Mouse (Mus musculus) lung, embryonic 16.5 days (tissue): ENCODE measurements around the gene Dhrs7. TPM values are rescaled to one million over a fixed set of nuclear protein-coding genes. Genes with fewer than 3 reads are reported as not detected.

Source experiments
- ATAC-seq: fragments of 200-750 bp; cut with Nextera tagmentation; 2 replicates; pipeline ENCODE4 v1.8.0; 2017; ENCODE audit warnings: low read depth, mild to moderate bottlenecking, moderate library complexity
- H3K27ac ChIP-seq: fragments of 300-500 bp; sonication (generic); 2 replicates; pipeline ENCODE4 v1.5.1; 2014; ENCODE audit warnings: mild to moderate bottlenecking, control low read depth, low read length
- H3K27me3 ChIP-seq: fragments of 300-500 bp; sonication (generic); 2 replicates; pipeline ENCODE4 v1.6.1; 2014; ENCODE audit warnings: low read depth, low read length, mixed read lengths; ENCODE audit not compliant: control insufficient read depth, insufficient read depth
- H3K36me3 ChIP-seq: fragments of 300-500 bp; sonication (generic); 2 replicates; pipeline ENCODE4 v1.6.1; 2014; ENCODE audit warnings: low read length; ENCODE audit not compliant: control insufficient read depth, insufficient read depth
- H3K4me1 ChIP-seq: fragments of 300-500 bp; sonication (generic); replicated peaks from 2 replicates; pipeline ENCODE4 v1.6.1; 2014; ENCODE audit warnings: low read length, mixed read lengths; ENCODE audit not compliant: control insufficient read depth, insufficient read depth
- H3K4me2 ChIP-seq: fragments of 300-500 bp; sonication (generic); 2 replicates; pipeline ENCODE4 v1.6.1; 2014; ENCODE audit warnings: low read depth, low read length, control low read depth
- H3K4me3 ChIP-seq: fragments of 300-500 bp; sonication (generic); 2 replicates; pipeline ENCODE4 v1.5.1; 2014; ENCODE audit warnings: mild to moderate bottlenecking, low read length, control low read depth
- H3K9ac ChIP-seq: fragments of 300-500 bp; sonication (generic); 2 replicates; pipeline ENCODE4 v1.6.1; 2014; ENCODE audit warnings: low read length, control low read depth
- H3K9me3 ChIP-seq: fragments of 300-500 bp; sonication (generic); 2 replicates; pipeline ENCODE4 v1.6.1; 2016; ENCODE audit warnings: low read length; ENCODE audit not compliant: control insufficient read depth
- WGBS: fragments of 180-500 bp; shearing (Covaris S2); extraction: QIAGEN DNeasy Blood & Tissue Kit; methylation state at CpG from one replicate; pipeline ENCODE4 v1.1.7; 2014; 5-methylcytosine and 5-hydroxymethylcytosine counted together
- polyA plus RNA-seq: library from polyadenylated mRNA; unstranded; fragments of >200 nt; fragmentation: Nextera tagmentation; extraction: Ambion mirVana; gene quantifications from 2 replicates; pipeline ENCODE4 v1.2.1, GENCODE M21; 2015

The Dhrs7 gene
- polyA plus RNA-seq, 1 experiment from 2014 or later: 83.8 TPM

DNA sequence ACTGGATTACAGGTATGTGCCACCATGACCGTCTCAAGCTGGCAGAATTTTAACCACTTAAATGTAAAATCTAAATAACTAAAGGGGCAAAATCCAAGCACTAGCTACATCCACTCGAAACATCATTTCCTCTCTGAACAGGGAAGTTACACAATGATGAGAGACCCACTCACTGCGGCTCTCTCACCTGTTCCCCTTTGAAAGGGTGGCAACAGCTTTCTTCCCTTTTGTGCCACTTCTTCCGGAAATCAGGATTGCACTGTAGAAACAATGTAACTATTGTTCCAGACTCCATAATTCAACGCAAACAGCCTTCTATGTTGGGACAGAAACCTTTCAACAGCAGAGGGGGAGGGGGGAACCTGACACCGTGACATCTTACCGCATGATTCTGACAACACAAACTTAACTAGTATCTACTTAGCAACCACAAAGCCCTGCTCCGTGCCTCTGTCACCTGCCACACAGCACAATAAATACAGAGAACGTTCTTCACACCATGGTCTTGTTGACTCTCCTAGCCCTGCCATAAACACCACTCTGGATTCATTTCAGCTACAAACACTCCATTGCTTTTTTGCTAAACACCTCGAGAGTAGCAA is 3.3 kb upstream of the Dhrs7 start:
- ATAC-seq: no peak
- no peaks in the 10 kb centered on the region for H3K27me3 ChIP-seq
- H3K4me2 ChIP-seq: no peak overlapping the region
- H3K4me1 ChIP-seq: peaks cover 10% of the 10 kb centered on the region
- H3K27ac ChIP-seq: 0 out of 2 replicates have a peak overlapping the region, but pooled peaks have one; percentile 11
- H3K36me3 ChIP-seq: no peaks in the 10 kb centered on the region
- no peak overlapping the region for H3K4me3 ChIP-seq
- H3K9ac ChIP-seq: no peak overlapping the region
- H3K9me3 ChIP-seq: no peaks in the 10 kb centered on the region
- 47% methylated on average over 10 of the region's 10 CpGs for WGBS

DNA sequence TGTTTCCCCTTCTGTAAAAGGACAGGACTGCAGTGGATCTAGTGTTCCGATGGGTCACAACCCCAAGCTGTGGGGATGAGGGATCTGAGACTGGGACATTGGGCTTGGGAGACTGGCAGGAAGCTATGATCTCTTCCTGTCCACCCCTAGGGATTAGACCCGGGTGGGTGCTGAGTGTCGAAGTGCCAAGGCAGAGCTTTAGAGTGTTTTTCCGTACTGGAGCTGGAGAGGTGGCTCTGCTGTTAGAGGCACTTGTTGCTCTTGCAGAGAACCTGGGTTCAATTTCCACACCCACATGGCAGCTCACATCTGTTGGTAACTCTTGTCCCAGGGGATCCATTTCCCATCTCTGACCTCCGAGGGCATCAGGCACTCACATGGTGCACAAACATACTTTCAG is 1.3 kb upstream of the Dhrs7 start:
- no peak for ATAC-seq
- 81% methylated on average over 5 of the region's 5 CpGs for WGBS

DNA sequence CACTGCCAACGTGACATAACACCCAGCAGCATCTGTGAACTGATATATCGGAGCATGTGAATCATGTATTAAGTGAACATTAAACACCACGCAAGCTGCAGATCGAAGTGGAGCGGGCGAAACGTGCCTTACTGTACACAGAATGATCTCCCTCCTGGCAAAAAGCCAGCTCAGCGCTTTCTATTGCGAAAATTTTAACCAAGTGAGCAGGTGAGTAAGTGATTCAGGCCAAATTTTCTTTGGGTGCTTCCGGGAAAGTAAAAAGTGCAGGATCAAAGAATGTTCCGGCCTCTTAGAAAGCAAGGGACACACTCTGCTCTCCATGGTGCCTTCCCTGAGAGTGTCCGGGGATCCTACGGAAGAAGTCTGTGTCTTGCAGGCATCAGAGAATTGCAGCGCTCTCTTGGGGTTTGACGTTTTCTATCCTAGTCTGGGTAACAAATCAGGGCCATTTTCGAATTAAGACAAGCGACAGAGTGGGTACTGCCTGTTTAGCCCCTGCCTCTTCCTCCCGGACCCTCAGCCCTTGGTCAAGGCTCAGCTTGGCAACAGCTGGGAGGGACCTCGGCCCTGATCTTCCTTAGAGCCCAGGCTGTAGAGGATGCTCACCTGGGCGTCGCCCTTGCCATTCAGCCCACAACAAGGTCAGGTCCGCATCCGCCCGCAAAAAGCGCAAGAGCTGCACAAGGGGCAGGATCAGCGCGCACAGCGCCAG is 532 bp downstream of the Dhrs7 start:
- peak; percentile 28 for ATAC-seq
- 2% methylated on average over 27 of the region's 28 CpGs for WGBS
- Histone ChIP-seq H3K9ac (peak overlapping the region; percentile 78), H3K27me3 (no peaks in the 10 kb centered on the region), H3K4me1 (peaks cover 10% of the 10 kb centered on the region), H3K4me2 (peak overlapping the region; percentile 87), H3K4me3 (peak overlapping the region; percentile 71), H3K36me3 (no peaks in the 10 kb centered on the region), H3K9me3 (no peaks in the 10 kb centered on the region), H3K27ac (peak overlapping the region; percentile 97)

More for the DNA sequence above, 1.3 kb upstream of the Dhrs7 start:
- Histone ChIP-seq H3K9ac (no peak overlapping the region), H3K27ac (no peak overlapping the region), H3K4me1 (peaks cover 10% of the 10 kb centered on the region), H3K4me2 (no peak overlapping the region), H3K4me3 (no peak overlapping the region), H3K27me3 (no peaks in the 10 kb centered on the region), H3K9me3 (no peaks in the 10 kb centered on the region), H3K36me3 (no peaks in the 10 kb centered on the region)

DNA sequence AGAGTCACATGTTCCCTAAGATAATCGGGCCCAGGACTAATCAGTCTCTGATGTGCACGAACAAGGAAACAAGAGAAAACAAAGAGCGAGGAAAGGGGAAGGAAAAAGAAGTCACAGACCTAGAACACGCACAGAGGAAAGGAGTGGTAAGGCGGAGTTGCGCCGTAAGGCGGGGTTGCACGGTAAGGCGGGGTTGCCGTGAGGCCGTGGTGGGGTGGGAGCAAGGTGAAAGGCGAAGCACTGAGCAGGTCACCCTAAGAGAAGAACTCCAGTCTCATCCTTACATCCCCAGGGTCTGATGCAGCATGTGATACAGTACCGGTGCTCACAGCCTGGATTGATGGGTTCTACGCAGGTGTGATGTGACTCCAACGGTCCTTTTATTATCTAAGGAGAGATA is 8.9 kb downstream of the Dhrs7 start:
- no peaks in the 10 kb centered on the region for H3K4me1 ChIP-seq
- no peak for ATAC-seq
- 88% methylated on average over 16 of the region's 16 CpGs for WGBS
- no peak overlapping the region for H3K4me2 ChIP-seq
- no peaks in the 10 kb centered on the region for H3K9me3 ChIP-seq
- no peak overlapping the region for H3K4me3 ChIP-seq
- no peak overlapping the region for H3K9ac ChIP-seq
- peaks cover 2% of the 10 kb centered on the region; the same call in 1 of the 2 replicates for H3K36me3 ChIP-seq
- no peaks in the 10 kb centered on the region for H3K27me3 ChIP-seq
- H3K27ac ChIP-seq: no peak overlapping the region

DNA sequence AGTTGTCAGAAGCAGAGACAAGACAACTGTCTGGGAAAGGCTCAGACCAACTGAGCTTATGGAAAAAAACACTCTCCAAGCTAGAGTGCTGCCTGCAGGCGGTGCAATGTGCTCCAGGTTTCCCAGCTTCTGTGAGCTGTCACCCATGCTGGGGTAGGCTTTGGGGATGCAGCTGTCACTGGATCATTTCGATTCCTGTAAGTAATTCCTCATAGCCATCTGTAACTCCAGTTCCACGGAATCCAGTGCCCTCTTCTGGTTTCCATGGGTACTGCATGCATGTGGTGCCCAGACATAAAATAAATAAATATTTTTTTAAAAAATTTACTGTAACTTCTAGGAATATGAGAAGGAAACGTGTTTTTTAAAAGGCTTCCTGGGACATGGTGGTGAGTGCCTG is 10.0 kb downstream of the Dhrs7 start:
- H3K4me2 ChIP-seq: no peak overlapping the region
- no peak overlapping the region for H3K9ac ChIP-seq
- ATAC-seq: no peak
- no peaks in the 10 kb centered on the region for H3K4me1 ChIP-seq
- no peaks in the 10 kb centered on the region for H3K9me3 ChIP-seq
- no peak overlapping the region for H3K27ac ChIP-seq
- H3K4me3 ChIP-seq: no peak overlapping the region
- 24% methylated on average over 4 of the region's 4 CpGs for WGBS
- H3K27me3 ChIP-seq: no peaks in the 10 kb centered on the region
- peaks cover 2% of the 10 kb centered on the region for H3K36me3 ChIP-seq

DNA sequence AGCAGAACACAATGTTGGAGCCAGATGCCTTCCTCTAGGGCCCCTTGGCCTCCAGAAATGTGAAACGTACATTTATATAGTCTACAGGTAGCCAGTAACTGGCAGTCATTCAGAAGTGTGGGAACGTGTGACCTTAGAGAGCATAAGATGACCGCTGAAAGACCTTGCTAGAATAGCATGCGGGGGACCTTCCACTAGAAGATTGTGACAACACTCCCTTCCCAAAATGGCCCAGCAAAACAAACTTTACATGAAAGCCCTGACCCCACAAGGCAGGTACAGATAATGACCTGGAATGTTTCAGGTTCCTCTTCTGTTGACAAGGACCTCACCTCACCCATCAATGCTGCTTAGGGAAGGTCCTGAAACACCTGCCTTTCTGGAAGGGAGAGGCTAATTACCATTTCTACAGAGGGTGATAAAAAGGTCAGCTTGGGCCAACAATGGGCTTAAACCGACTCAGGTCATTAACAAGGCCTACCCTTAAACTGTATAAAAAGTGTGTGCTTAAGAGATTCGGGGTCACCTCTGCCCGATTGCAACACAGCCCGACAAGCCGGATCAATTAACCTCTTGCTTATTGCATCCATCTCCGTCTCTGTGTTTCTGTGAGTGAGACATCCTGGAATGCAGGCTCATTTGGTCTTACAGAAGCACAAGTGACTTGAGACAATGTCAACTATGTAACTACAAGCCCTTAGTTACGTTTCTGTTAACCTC is 14.9 kb downstream of the Dhrs7 start, which contains the start of gene Gm4756:
Gm4756 (minus strand) TSS at position 51 of the 720 bp plus-strand sequence.
- Histone ChIP-seq H3K4me3 (no peak within 1 kb of the TSS), H3K4me1 (no peaks in the 10 kb centered on the region), H3K9ac (no peak within 1 kb of the TSS), H3K27me3 (no peaks in the 10 kb centered on the region), H3K36me3 (peaks cover 2% of the 10 kb centered on the region), H3K27ac (no peak within 1 kb of the TSS), H3K9me3 (no peaks in the 10 kb centered on the region), H3K4me2 (no peak within 1 kb of the TSS)
- ATAC-seq: no peak
- whole genome bisulfite sequencing: 66% methylated on average over 11 of the region's 11 CpGs

DNA sequence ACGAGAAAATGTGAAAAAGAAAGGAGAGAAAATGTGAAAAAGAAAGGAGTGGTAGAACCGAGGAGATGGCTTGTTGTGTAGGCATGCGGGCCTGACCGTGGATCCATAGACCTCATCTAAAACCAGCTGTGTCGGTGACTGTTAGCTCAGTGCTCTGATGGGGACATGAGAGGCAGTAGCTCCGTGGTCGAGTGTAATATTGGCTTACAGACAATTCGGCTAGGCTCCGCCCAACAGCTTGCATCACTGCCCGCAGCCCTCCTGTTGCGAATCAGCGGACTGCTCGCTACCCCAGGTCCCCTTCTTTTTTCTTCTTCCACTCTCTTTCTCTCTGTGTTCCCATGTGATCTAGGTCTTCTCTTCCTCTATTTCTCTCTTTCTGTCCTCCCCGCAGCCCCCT is 15.8 kb downstream of the Dhrs7 start:
- Histone ChIP-seq H3K27me3 (no peaks in the 10 kb centered on the region), H3K9me3 (no peaks in the 10 kb centered on the region), H3K27ac (no peak overlapping the region), H3K9ac (no peak overlapping the region), H3K4me3 (no peak overlapping the region), H3K4me2 (no peak overlapping the region), H3K4me1 (no peaks in the 10 kb centered on the region), H3K36me3 (peaks cover 2% of the 10 kb centered on the region; the same call in 1 of the 2 replicates)
- 93% methylated on average over 14 of the region's 14 CpGs for WGBS
- ATAC-seq: no peak

DNA sequence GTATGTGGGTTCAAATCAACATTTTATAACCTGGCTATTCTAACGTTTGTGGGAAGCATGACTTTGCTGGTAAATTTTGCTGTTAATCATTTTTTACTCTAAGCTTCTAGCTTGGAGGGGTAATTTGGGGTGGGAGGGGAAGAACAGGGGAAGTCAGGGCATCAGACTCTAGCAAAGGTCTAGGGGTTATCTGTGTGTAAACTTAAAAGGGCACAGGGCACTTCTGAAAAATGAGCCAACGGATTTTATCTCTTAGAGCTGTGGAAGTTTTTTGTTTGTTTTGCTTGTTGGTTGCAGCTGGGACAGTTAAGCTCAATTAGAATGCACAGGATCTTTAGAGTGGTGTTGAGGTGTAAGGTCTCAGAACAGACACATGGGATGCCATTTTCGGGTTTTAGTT is 26.7 kb downstream of the Dhrs7 start:
- H3K4me3 ChIP-seq: no peak overlapping the region
- H3K27me3 ChIP-seq: no peaks in the 10 kb centered on the region
- H3K4me1 ChIP-seq: no peaks in the 10 kb centered on the region
- H3K9ac ChIP-seq: no peak overlapping the region
- WGBS: 56% methylated on average over 3 of the region's 3 CpGs
- H3K4me2 ChIP-seq: no peak overlapping the region
- no peak for ATAC-seq
- H3K36me3 ChIP-seq: no peaks in the 10 kb centered on the region
- H3K27ac ChIP-seq: no peak overlapping the region
- H3K9me3 ChIP-seq: peaks cover 14% of the 10 kb centered on the region

DNA sequence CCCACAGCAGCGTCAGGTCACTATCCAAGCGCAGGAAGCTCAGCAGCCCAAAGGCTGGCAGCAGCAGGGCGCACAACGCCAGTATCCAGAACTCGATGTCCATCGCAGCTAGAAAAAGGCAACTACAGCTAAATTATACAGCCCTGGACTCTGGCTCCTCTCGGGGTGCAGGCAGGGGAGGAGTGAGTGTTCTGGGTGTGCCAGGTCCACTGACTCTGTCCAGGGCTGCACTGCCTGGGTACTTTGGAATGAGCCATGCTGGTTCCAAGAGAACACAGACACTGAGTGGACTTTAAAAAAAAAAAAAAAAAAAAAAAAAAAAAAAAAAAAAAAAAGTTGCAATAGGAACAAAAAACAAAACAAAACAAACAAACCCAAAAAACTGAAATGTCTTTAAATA is 36.0 kb downstream of the Dhrs7 start:
- no peaks in the 10 kb centered on the region for H3K9me3 ChIP-seq
- ATAC-seq: no peak
- no peak overlapping the region for H3K4me2 ChIP-seq
- 91% methylated on average over 7 of the region's 7 CpGs for WGBS
- no peaks in the 10 kb centered on the region for H3K27me3 ChIP-seq
- no peak overlapping the region for H3K27ac ChIP-seq
- no peaks in the 10 kb centered on the region for H3K36me3 ChIP-seq
- no peaks in the 10 kb centered on the region for H3K4me1 ChIP-seq
- no peak overlapping the region for H3K4me3 ChIP-seq
- H3K9ac ChIP-seq: no peak overlapping the region
